ENCODE assay signal across 28 mouse cellular contexts in the genomic region with DNA sequence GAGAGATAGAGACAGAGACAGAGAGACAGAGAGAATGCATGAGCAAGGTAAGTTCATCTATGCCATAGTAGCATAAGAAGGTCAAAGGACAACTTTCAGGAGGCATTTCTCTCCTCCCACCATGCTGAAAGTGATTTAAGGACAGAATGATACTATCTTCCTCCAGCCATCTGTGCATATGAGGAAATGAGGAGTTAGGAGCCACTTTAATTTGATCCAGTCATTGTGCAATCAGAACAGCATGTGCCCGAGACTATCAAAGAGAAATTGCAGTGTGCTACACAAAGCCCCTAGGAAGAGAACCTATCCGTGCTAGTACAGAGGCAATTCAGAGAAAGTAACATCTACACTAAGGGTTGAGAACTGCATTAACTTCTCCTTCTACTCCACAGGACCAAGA. TPM values are rescaled to one million over a fixed set of nuclear protein-coding genes. Genes with fewer than 3 reads are reported as not detected.
"Had no signal": no experiment of that assay in that cellular context is flagged by ENCODE, and none has a peak within 500 bp of the region (broad histone marks: within the 10 kb centered on the region; RNA-seq: fewer than 3 reads in every experiment).

No protein-coding gene starts in this region.

- H3K4me2 ChIP-seq: lung, embryonic 14.5 days; midbrain, embryonic 12.5 days; neural tube, embryonic 13.5 days; neural tube, embryonic 15.5 days had no signal

- H3K9ac ChIP-seq: lung, embryonic 14.5 days; midbrain, embryonic 12.5 days; neural tube, embryonic 13.5 days; neural tube, embryonic 15.5 days had no signal

- H3K27ac ChIP-seq: macrophage; midbrain, embryonic 10.5 days; midbrain, embryonic 12.5 days; neural tube, embryonic 13.5 days; neural tube, embryonic 15.5 days had no signal

- H3K4me1 ChIP-seq: midbrain, embryonic 10.5 days; midbrain, embryonic 12.5 days; neural tube, embryonic 13.5 days; neural tube, embryonic 15.5 days had no signal

- H3K36me3 ChIP-seq: midbrain, embryonic 10.5 days; midbrain, embryonic 12.5 days; neural tube, embryonic 13.5 days; neural tube, embryonic 15.5 days had no signal

- H3K27me3 ChIP-seq: midbrain, embryonic 12.5 days; neural tube, embryonic 13.5 days; neural tube, embryonic 15.5 days had no signal

- H3K9me3 ChIP-seq: midbrain, embryonic 10.5 days; neural tube, embryonic 13.5 days; neural tube, embryonic 15.5 days had no signal

- H3K4me3 ChIP-seq: midbrain, embryonic 10.5 days; midbrain, embryonic 12.5 days; myocyte; neural tube, embryonic 13.5 days; neural tube, embryonic 15.5 days had no signal

- ATAC-seq: midbrain, embryonic 16.5 days had no signal

- DNase-seq: lung, adult 18-20 months; lung, embryonic 14.5 days; lung, postnatal 14 days; lung, postnatal 36 days; midbrain, embryonic 14.5 days; retina, postnatal 1 day; right cerebral cortex, adult 18-20 months; right cerebral cortex, postnatal 25 days; right cerebral cortex, postnatal 4 days; spleen, adult 18-20 months; thymus, adult 18-20 months; thymus, postnatal 14 days; thymus, postnatal 36 days had no signal

RNA-seq across cellular contexts. Expression of a gene that starts 4.6 kb away (rescaled TPM):
- total RNA-seq: megakaryocyte, adult 5-6 weeks; megakaryocyte-erythroid progenitor cell, adult 5-6 weeks had no signal
- polyA plus RNA-seq: lung, embryonic 14.5 days; lung, embryonic 16.5 days; macrophage; midbrain, embryonic 10.5 days; midbrain, embryonic 12.5 days; midbrain, embryonic 14.5 days; midbrain, embryonic 16.5 days; myocyte; neural tube, embryonic 11.5 days; neural tube, embryonic 13.5 days; neural tube, embryonic 15.5 days; small intestine, adult 2 months; stomach, embryonic 14.5 days; stomach, embryonic 16.5 days; thymus, postnatal 0 days had no signal

RNA-seq across cellular contexts. Expression of a gene that starts 10.0 kb away (rescaled TPM):
- total RNA-seq: megakaryocyte, adult 5-6 weeks; megakaryocyte-erythroid progenitor cell, adult 5-6 weeks had no signal
- polyA plus RNA-seq: lung, embryonic 14.5 days; lung, embryonic 16.5 days; macrophage; midbrain, embryonic 10.5 days; midbrain, embryonic 12.5 days; midbrain, embryonic 14.5 days; myocyte; neural tube, embryonic 11.5 days; neural tube, embryonic 13.5 days; neural tube, embryonic 15.5 days; small intestine, adult 2 months; stomach, embryonic 14.5 days; stomach, embryonic 16.5 days; thymus, postnatal 0 days had no signal

RNA-seq across cellular contexts. Expression of a gene that starts 15.0 kb away (rescaled TPM):
- total RNA-seq: megakaryocyte, adult 5-6 weeks; megakaryocyte-erythroid progenitor cell, adult 5-6 weeks had no signal
- polyA plus RNA-seq: lung, embryonic 14.5 days; lung, embryonic 16.5 days; macrophage; midbrain, embryonic 10.5 days; midbrain, embryonic 12.5 days; midbrain, embryonic 14.5 days; midbrain, embryonic 16.5 days; myocyte; neural tube, embryonic 11.5 days; neural tube, embryonic 13.5 days; neural tube, embryonic 15.5 days; small intestine, adult 2 months; stomach, embryonic 14.5 days; stomach, embryonic 16.5 days; thymus, postnatal 0 days had no signal

RNA-seq across cellular contexts. Expression of a gene that starts 40.3 kb away (rescaled TPM):
- total RNA-seq: megakaryocyte, adult 5-6 weeks; megakaryocyte-erythroid progenitor cell, adult 5-6 weeks had no signal
- polyA plus RNA-seq: lung, embryonic 14.5 days; macrophage; midbrain, embryonic 10.5 days; midbrain, embryonic 12.5 days; midbrain, embryonic 14.5 days; midbrain, embryonic 16.5 days; myocyte; neural tube, embryonic 11.5 days; neural tube, embryonic 13.5 days; neural tube, embryonic 15.5 days; small intestine, adult 2 months; stomach, embryonic 16.5 days had no signal
